Mouse (Mus musculus) cortical plate, adult 2 months (tissue): ENCODE results near the gene Pak2. TPM values are rescaled to one million over a fixed set of nuclear protein-coding genes. Genes with fewer than 3 reads are reported as not detected.
"Not testable (repeated sequence)": the region's sequence is repeated elsewhere in the genome, so short reads cannot be mapped to it uniquely, and the experiment has no call there.

Source experiments
- H3K27ac ChIP-seq: fragments of 200-500 bp; 2 replicates; pipeline ENCODE4 v1.5.1; 2012; ENCODE audit warnings: low read length, control low read depth, inconsistent platforms; ENCODE audit not compliant: insufficient read depth
- H3K4me1 ChIP-seq: fragments of 200-500 bp; 2 replicates; pipeline ENCODE4 v1.6.1; 2011; ENCODE audit warnings: low read length; ENCODE audit not compliant: control insufficient read depth, insufficient read depth
- H3K4me3 ChIP-seq: fragments of 200-500 bp; 2 replicates; pipeline ENCODE4 v1.5.1; 2011; ENCODE audit warnings: mild to moderate bottlenecking, low read length, control low read depth; ENCODE audit not compliant: insufficient read depth
- CTCF ChIP-seq: fragments of 200-500 bp; IDR thresholded peaks from 2 replicates; pipeline ENCODE4 v1.5.1; 2011; ENCODE audit warnings: mild to moderate bottlenecking, control low read depth, low read length; ENCODE audit not compliant: insufficient read depth; ENCODE audit errors: extremely low read depth
- POLR2A ChIP-seq: fragments of 200-500 bp; IDR thresholded peaks from 2 replicates; pipeline ENCODE4 v1.6.1; 2011; ENCODE audit warnings: mild to moderate bottlenecking, low read length, control low read depth; ENCODE audit not compliant: insufficient read depth; ENCODE audit errors: extremely low read depth
- polyA plus RNA-seq: library from polyadenylated mRNA; depleted of rRNA; stranded (reverse); fragments of >200 nt; gene quantifications from 2 replicates; pipeline ENCODE4 v1.2.3, GENCODE M21; 2012

The Pak2 gene
- polyA plus RNA-seq, 1 experiment = 17.7 TPM

GRCm38 (mm10) chr16:32091466-32091865, 12.3 kb upstream of the Pak2 start:
- Histone ChIP-seq H3K4me1 (no peaks in the 10 kb centered on the region), H3K4me3 (no peak overlapping the region), H3K27ac (no peak overlapping the region)
- TF ChIP-seq POLR2A (no peak), CTCF (no peak)

- Histone ChIP-seq H3K4me3 (no peak overlapping the region), H3K27ac (no peak overlapping the region), H3K4me1 (no peaks in the 10 kb centered on the region)
- TF ChIP-seq POLR2A (no peak), CTCF (no peak)
Observed at GRCm38 (mm10) chr16:32087629-32088443, 8.7 kb upstream of the Pak2 start.

GRCm38 (mm10) chr16:32078408-32078990, 643 bp downstream of the Pak2 start:
- Histone ChIP-seq H3K4me3 (peak overlapping the region; percentile 94), H3K4me1 (peaks cover 3% of the 10 kb centered on the region; the same call in 1 of the 2 replicates), H3K27ac (peak overlapping the region; percentile 95; the same call in 1 of the 2 replicates)
- TF ChIP-seq CTCF = no peak
- TF ChIP-seq POLR2A = no peak

- Histone ChIP-seq H3K4me1 (peaks cover 3% of the 10 kb centered on the region; the same call in 1 of the 2 replicates), H3K27ac (no peak overlapping the region), H3K4me3 (peak overlapping the region; percentile 94)
- TF ChIP-seq CTCF = no peak
- TF ChIP-seq POLR2A = no peak
Observed at GRCm38 (mm10) chr16:32077648-32078407, 1.3 kb downstream of the Pak2 start.

GRCm38 (mm10) chr16:32076406-32076805, 2.7 kb downstream of the Pak2 start:
- Histone ChIP-seq H3K27ac (no peak overlapping the region), H3K4me1 (peaks cover 3% of the 10 kb centered on the region; the same call in 1 of the 2 replicates), H3K4me3 (no peak overlapping the region)
- TF ChIP-seq POLR2A = no peak
- no peak for TF ChIP-seq CTCF

- TF ChIP-seq POLR2A = no peak
- Histone ChIP-seq H3K4me3 (no peak overlapping the region), H3K27ac (no peak overlapping the region), H3K4me1 (peaks cover 3% of the 10 kb centered on the region; the same call in 1 of the 2 replicates)
Observed at GRCm38 (mm10) chr16:32075762-32076161, 3.4 kb downstream of the Pak2 start.

- not testable (repeated sequence) for H3K4me3 ChIP-seq, H3K4me1 ChIP-seq, H3K27ac ChIP-seq
Observed at GRCm38 (mm10) chr16:32070070-32070469, 9.1 kb downstream of the Pak2 start.

GRCm38 (mm10) chr16:32068389-32069300, 10.5 kb downstream of the Pak2 start:
- H3K4me3 ChIP-seq = no peak overlapping the region
- H3K4me1 ChIP-seq = peaks cover 4% of the 10 kb centered on the region
- no peak overlapping the region for H3K27ac ChIP-seq
- TF ChIP-seq CTCF = no peak
- no peak for TF ChIP-seq POLR2A

GRCm38 (mm10) chr16:32066899-32067298, 12.2 kb downstream of the Pak2 start:
- Histone ChIP-seq H3K4me1 (peaks cover 4% of the 10 kb centered on the region), H3K4me3 (no peak overlapping the region), H3K27ac (no peak overlapping the region)
- TF ChIP-seq POLR2A = no peak
- TF ChIP-seq CTCF = no peak
